Mouse (Mus musculus) fibroblast of lung, adult 2 months (primary cell): ENCODE measurements around the gene Cradd.
A peak's percentile ranks its signal among the peaks of the same experiment; 100 is the strongest.

Experiments
- DNase-seq: peaks from one replicate; pipeline ENCODE4 v3.0.0-alpha.2; 2011; ENCODE audit warnings: low read depth

Cradd gene

GRCm38 (mm10) chr10:95200323-95200722 lies 123.6 kb downstream of the Cradd start:
- DNase-seq, result no peak

- DNase-seq, result no peak
Measured at GRCm38 (mm10) chr10:95199541-95200269, 124.2 kb downstream of the Cradd start.

GRCm38 (mm10) chr10:95197377-95197776 lies 126.6 kb downstream of the Cradd start:
- DNase-seq, result no peak

GRCm38 (mm10) chr10:95195719-95196118 lies 128.2 kb downstream of the Cradd start:
- DNase-seq, result no peak

- DNase-seq, result no peak
Measured at GRCm38 (mm10) chr10:95194776-95195175, 129.2 kb downstream of the Cradd start.

GRCm38 (mm10) chr10:95193875-95194281 lies 130.1 kb downstream of the Cradd start:
- no peak for DNase-seq

- DNase-seq, result no peak
Measured at GRCm38 (mm10) chr10:95191881-95192280, 132.1 kb downstream of the Cradd start.

GRCm38 (mm10) chr10:95191151-95191655 lies 132.7 kb downstream of the Cradd start:
- DNase-seq, result peak; percentile 23

GRCm38 (mm10) chr10:95189550-95190211 lies 134.3 kb downstream of the Cradd start:
- DNase-seq, result no peak

GRCm38 (mm10) chr10:95184210-95184609 lies 139.7 kb downstream of the Cradd start:
- no peak for DNase-seq

GRCm38 (mm10) chr10:95183051-95183450 lies 140.9 kb downstream of the Cradd start:
- DNase-seq, result peak; percentile 97

GRCm38 (mm10) chr10:95182405-95182804 lies 141.5 kb downstream of the Cradd start:
- DNase-seq, result no peak

GRCm38 (mm10) chr10:95181553-95181952 lies 142.4 kb downstream of the Cradd start:
- no peak for DNase-seq

- DNase-seq, result no peak
Measured at GRCm38 (mm10) chr10:95180900-95181299, 143.0 kb downstream of the Cradd start.

GRCm38 (mm10) chr10:95180177-95180576 lies 143.8 kb downstream of the Cradd start:
- DNase-seq, result no peak

- DNase-seq, result no peak
Measured at GRCm38 (mm10) chr10:95178785-95179184, 145.1 kb downstream of the Cradd start.

GRCm38 (mm10) chr10:95175423-95176120 lies 148.4 kb downstream of the Cradd start:
- DNase-seq, result no peak

- no peak for DNase-seq
Measured at GRCm38 (mm10) chr10:95174260-95174659, 149.7 kb downstream of the Cradd start.

- DNase-seq, result no peak
Measured at GRCm38 (mm10) chr10:95170721-95171354, 153.1 kb downstream of the Cradd start.

- DNase-seq, result no peak
Measured at GRCm38 (mm10) chr10:95164949-95165348, 159.0 kb downstream of the Cradd start.

GRCm38 (mm10) chr10:95162691-95163374 lies 161.1 kb downstream of the Cradd start:
- DNase-seq, result no peak
